Mouse (Mus musculus) G1E-ER4 (cell line): ENCODE results near the gene Frmd3. TPM values are rescaled to one million over a fixed set of nuclear protein-coding genes. Genes with fewer than 3 reads are reported as not detected.

Experiments used
- GATA1 ChIP-seq: IDR thresholded peaks from one replicate; pipeline ENCODE4 v1.8.0; 2012; ENCODE audit warnings: low read length, inconsistent platforms
- polyA plus RNA-seq: library from polyadenylated mRNA; stranded (reverse); fragments of >175 nt; gene quantifications from 2 replicates; pipeline ENCODE4 v1.2.3, GENCODE M21; 2012

Frmd3 gene
- not detected in 2 replicates for polyA plus RNA-seq

DNA sequence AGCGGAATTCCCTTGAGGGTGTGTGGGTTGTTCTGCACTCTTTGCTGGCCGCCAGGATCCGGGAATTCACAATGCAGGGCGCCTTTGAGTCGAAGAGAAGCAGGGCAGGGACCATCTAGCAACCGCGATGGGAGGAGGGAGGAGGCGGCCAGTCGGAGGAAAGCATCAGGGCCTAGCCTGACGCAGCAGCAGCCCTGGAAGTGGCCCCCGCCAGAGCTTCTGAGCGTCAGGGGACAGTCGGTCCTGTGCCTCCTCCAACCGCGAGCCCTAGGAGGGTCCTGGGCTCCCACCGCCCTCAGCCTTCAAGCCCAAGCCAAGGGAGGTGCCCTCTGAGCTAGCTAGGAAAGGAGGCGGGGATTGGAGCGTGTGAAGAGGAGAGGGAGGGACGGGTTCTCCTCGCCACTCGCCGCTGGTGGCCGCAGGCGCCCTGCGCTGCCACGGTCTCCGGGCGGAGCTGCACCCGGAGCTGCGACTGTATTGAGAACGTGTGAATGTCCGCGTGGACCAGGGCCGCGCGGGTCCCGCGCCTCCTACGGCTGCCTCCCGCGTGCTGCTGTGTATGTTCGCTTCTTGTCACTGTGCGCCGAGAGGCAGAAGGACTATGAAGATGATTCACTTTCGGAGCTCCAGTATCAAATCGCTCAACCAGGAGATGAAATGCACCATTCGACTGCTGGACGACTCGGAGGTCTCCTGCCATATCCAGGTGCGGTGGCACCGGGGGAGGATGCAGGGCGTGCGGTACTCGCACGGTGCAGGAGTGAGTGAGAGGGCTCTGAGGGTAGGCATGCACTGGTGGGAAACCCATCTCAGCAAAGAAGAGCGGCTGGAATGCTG is at the start of gene Frmd3:
Frmd3 (plus strand) TSS at position 232 of the 837 bp plus-strand sequence.
- TF ChIP-seq GATA1 = no peak

DNA sequence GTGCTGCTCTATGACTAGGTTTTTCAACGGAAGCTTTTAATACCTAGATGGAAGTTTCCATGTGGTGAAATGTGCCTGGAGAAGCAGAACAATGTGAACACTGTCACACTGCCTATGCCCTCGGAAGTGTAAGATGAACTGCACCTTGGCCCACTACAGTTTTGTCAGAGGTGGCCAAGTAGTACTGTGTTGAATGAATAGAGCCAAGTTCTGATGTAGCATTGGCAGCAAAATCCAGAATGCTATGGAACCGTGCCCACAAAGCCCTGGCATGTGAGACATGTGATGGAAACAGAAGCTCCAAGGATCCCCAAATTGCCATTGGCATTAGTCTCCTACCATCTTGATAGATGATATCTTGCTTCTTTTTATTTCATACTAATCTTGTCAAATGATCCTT is 32.8 kb upstream of the Frmd3 start:
- TF ChIP-seq GATA1 = no peak

DNA sequence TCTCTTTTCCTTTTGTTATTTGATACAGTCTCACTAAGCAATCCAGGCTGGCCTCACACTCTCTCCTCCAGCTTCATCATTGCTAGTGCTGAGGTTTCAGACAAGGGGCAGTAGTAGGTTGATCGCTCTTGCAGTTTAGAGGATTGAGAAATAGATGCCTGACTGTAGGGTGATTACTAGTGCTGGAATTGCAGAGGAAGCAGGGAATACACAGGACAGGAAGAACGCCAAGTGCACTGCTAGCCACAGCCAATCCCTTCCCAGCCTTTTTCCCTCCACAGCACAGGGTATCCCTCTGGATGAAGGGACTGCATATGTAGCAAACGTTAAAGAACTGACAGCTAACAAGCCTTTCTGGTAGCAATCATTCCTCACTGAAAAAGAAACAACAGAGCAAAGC is 965 bp upstream of the Frmd3 start:
- no peak for TF ChIP-seq GATA1

DNA sequence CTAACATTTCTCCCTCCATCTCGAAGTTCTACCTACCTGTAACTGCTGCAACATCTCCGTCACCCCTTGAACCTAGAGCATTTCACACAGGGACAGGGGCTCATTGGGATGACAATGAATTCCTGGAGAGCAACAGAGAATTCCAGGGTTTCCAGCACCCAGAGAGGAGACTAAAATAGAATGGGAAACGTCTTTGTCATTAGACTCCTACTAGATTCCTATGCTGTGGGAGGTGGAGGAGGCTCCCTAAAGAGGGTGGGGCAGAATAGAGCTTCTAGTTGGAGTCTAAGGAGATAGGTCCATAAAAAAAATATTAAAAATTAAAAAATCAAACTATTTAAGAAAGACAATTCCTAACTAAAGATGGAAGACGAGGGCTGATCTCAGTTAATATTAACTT is 542 bp upstream of the Frmd3 start:
- TF ChIP-seq GATA1 = no peak

DNA sequence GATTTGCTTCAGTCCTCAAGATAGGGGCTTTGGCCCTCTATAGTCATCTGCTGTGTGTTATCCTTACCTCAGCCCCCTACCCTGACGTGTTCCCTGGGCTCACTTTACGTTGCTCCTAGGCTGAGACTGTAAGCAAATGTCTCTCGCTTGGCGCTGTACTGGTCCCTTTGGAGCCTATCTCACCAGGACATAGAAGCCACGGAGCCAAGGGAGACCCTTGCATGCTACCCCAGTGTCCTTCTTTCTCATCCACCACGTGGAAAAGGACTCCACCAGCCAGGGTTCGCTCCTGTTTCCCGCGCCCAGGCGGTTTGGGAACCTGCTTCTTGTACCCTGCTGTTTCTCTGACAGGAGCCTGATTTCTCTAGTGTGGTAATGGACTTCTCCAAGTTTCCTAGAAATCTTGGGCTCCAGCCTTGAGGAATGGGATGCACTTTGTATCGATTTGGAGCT is 832 bp downstream of the Frmd3 start:
- no peak for TF ChIP-seq GATA1

DNA sequence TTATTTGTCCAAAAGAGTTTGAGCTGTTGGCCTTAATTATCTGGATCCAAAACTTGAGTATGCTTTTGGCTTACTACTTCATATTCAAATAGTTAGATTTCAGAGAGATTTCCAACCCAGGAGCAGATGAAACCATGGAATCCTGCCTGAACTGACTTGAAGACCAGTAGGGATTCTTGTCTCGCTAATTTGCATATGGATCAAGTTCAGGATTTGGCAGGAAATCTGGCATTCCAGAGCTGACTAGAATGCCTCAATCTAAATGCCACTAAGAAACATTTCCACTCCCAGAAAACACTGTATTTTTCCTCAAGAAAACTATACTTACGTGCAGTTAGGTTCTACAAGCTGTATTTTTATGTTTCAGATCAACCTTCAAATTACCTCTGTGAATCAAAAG is 6.8 kb downstream of the Frmd3 start:
- no peak for TF ChIP-seq GATA1

DNA sequence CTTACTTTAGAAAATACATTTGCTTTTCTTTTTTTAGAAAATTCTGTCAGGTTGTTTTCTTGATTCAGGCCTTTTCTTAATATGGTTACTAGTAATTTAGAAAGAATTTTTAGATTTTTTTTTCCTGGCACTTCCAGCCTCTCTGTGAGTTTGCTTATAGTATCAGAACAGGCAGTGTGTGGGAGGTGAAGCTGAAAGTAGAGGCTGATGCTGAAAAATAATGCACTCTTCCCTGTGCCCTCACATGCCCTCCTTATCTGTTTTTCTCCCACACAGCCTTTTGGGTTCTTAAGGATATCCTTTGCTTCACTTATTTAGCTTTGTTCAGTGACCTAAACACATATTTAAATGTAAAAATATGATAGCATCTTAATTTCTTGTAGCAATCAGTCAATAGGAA is 30.0 kb downstream of the Frmd3 start:
- TF ChIP-seq GATA1 = no peak

DNA sequence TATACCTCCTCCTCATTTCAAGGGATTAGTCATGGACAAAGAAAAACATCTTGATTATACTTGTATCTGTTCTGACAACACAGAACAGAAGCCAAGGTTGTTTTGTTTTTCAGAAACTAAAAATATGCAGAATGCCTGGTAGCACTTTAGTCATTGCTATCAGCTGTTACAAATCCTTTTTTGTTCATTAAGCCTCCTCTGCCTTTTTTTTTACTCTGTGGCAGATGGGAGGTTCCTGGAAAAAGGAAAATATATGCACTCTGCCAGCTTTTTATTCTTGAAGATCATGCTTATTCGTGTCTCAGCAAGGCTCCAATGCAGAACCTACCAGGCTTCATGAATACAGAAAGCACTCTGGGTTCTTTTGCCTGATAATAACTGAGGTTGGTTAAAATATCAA is 38.5 kb downstream of the Frmd3 start:
- no peak for TF ChIP-seq GATA1

DNA sequence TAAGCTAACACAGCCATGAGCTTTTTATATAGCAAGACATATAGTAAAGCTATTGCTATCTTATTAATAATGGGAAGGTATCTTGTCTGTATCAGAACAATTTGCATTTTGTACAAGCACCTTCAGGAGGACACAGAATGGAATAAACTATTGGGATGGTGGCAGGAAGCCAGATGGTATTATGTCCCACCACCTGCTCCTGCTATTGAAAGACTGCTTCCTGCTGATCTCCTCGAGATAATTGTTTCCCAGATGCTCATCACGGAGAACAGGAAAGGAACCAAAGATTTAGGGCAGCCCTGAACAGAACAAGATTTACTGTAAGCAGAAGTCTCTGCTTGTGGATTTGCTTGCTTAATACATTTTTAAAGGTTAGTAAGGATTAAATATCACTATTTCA is 63.5 kb downstream of the Frmd3 start:
- no peak for TF ChIP-seq GATA1

DNA sequence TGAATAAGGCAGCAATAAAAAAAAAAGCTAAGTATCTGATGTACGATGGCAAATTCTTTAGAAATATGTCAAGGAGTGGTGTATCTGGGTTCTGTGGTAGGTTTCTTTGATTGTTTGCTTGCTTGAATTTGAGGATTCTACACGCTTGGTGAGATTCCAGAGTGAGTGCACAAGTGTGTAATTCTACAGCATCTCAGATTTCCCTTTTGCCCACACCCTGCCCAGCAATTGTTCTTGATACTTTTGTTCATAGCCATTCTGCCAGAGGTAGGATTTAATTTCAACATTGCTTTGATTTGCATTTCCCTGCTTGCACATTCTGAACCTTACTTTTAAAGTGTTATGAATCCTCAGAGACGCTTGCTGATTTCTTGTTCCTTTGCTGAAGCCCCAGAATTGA is 97.6 kb downstream of the Frmd3 start:
- TF ChIP-seq GATA1 = no peak

DNA sequence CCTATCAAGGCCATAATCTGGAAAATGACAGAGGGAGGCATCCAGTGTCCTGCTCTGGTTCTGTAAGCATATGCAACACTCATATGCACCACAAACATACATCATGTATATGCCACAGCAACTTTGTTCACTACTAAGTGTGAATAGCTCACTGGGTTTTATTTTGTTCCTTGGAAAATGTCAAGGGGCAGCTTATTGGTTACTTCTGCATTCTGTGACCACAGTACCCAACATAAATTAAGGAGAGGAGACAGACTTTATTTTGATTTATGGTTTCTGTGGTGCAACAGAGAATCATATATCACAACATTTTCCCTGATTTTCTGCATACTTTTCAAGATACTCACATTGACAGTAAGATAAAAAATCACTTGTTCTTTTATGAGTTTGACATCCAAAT is 178.3 kb downstream of the Frmd3 start:
- TF ChIP-seq GATA1 = no peak

DNA sequence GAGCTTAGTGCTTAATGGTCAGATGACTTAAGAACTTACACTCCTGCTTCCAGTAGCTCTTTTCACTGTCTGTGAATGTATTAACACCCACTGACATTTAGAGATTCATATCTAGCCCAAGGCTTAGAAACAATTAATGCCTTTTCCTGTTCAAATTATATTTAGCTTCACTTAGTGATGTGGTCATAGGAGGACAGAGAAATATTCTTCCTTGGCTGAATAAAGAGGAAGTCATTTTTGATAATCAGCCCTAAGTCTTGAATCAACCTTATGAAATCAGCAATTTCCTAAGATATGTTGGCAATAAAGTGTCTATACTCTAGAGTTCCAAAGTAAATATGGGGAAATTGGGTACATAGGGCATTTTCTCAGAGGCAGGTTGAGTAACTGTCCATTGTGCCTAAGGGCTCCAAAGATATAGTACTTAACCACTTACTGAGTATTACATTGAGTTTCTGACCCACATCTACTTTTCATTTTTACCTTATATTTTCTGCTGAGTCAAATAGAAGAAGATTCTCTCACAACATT is 188.1 kb downstream of the Frmd3 start:
- TF ChIP-seq GATA1 = no peak

DNA sequence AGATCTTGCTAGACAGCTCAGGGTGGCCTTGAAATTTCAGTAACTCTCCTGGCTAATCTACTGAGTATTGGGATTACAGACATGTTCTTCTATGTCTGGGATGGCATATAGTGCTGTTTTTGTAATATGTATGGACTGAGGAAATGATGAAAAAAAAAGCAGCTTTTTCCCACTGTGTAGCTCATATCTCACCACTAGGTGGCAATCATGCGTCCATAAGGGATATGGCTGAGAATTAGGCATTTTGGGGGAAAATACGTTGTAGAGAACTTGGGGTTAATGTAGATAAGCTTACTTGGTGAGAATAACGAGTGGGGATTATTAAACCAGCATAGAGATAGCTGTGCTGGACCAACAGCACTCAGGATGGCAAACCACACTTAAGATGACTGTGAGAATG is 209.1 kb downstream of the Frmd3 start:
- TF ChIP-seq GATA1 = no peak

DNA sequence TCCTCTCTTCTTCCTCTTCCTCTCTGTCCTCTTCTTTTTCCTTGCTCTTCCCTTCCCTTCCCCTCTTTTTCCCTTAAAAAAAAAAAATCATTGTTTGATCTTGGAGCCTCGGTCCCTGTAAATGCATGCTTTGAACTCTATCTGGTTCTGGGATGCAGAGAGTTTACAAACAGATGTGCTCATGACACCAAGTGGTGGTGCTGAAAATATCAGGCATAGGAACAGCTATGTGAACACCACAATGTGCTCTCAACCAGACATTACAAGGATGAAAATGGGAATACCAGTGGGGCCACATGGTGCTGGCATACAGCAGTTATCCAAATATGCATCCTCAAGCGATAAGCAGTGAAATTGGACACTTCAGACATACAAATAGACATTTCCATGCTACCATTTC is 211.0 kb downstream of the Frmd3 start:
- TF ChIP-seq GATA1 = no peak

DNA sequence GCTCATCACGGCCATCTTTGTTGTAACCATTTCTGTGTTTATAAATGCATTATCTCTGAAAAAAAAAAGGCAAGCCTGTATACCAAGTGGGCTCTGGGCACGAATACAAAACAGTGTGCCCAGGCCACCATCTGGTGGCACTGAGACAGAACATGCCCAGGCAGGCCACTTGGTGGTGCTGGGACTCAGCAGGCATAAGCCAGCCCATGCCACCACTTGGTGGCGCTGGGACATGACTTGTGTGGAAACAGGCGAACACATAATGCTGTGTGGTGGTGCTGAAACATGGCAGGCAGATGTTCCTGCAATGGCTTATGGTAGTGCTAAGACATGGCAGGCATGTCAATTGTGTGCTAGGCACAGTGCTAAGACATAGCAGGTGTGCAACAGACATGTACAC is 217.8 kb downstream of the Frmd3 start:
- no peak for TF ChIP-seq GATA1

DNA sequence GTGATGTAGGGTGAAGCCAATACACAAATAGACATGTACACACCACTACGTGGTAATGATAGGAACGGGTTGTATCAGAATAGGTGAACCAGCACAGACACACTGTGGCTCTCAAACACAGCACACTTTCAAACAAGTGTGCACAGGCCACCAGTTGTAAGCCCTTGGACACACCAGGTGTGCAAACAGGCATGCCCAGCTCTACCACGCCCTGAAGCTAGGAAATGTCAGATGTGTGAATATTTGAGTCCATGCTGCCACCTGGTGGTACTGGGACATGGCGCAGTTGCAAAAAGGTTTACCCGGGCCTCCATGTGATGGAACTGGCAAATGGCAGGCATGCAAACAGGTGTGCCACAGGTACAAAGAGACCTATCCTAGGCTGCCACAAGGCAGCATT is 218.2 kb downstream of the Frmd3 start:
- TF ChIP-seq GATA1 = no peak

DNA sequence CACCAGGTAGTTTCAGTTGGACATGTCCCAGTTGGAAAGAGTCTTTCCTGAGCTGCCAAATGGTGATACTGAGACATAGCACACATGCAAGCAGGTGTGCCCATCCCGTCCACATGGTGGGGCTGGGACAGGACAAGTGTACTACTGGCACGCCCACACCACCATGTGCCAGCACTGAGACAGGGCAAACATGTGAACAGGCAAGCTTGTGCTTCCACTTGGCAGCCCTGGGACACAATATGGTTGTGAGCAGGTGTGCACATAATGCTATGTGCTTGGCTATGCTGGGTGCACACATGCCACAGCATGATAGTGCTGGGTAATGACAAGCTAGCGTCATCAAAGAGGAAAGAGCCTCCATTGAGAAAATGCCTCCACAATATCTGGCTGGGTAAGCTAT is 220.3 kb downstream of the Frmd3 start:
- no peak for TF ChIP-seq GATA1
